Mouse (Mus musculus) stomach, embryonic 15.5 days (tissue): ENCODE data around the gene Cpa5. TPM values are rescaled to one million over a fixed set of nuclear protein-coding genes. Genes with fewer than 3 reads are reported as not detected.

Experiments used
- ATAC-seq: fragments of 200-750 bp; cut with Nextera tagmentation; 2 replicates; pipeline ENCODE4 v1.8.0; 2017; ENCODE audit warnings: low read depth, moderate number of reproducible peaks, moderate TSS enrichment; ENCODE audit not compliant: insufficient read depth, low FRiP score
- H3K27ac ChIP-seq: fragments of 300-500 bp; sonication (generic); 2 replicates; pipeline ENCODE4 v1.5.1; 2015; ENCODE audit warnings: mild to moderate bottlenecking, inconsistent platforms
- H3K27me3 ChIP-seq: fragments of 300-500 bp; sonication (generic); replicated peaks from 2 replicates; pipeline ENCODE4 v1.6.1; 2015; ENCODE audit warnings: inconsistent platforms
- H3K36me3 ChIP-seq: fragments of 300-500 bp; sonication (generic); 2 replicates; pipeline ENCODE4 v1.6.1; 2015; ENCODE audit warnings: inconsistent platforms
- H3K4me1 ChIP-seq: fragments of 300-500 bp; sonication (generic); 2 replicates; pipeline ENCODE4 v1.6.1; 2015; ENCODE audit warnings: inconsistent platforms
- H3K4me2 ChIP-seq: fragments of 300-500 bp; sonication (generic); 2 replicates; pipeline ENCODE4 v1.6.1; 2015; ENCODE audit warnings: mild to moderate bottlenecking, inconsistent platforms
- H3K4me3 ChIP-seq: fragments of 300-500 bp; sonication (generic); replicated peaks from 2 replicates; pipeline ENCODE4 v1.5.1; 2015; ENCODE audit warnings: inconsistent platforms
- H3K9ac ChIP-seq: fragments of 300-500 bp; sonication (generic); 2 replicates; pipeline ENCODE4 v1.6.1; 2015; ENCODE audit warnings: inconsistent platforms
- H3K9me3 ChIP-seq: fragments of 300-500 bp; sonication (generic); 2 replicates; pipeline ENCODE4 v1.6.1; 2016; ENCODE audit warnings: inconsistent platforms
- WGBS: fragments of 180-500 bp; shearing (Covaris S2); methylation state at CpG from one replicate; pipeline ENCODE4 v1.1.7; 2015; 5-methylcytosine and 5-hydroxymethylcytosine counted together
- polyA plus RNA-seq: library from polyadenylated mRNA; unstranded; fragments of >200 nt; fragmentation: Nextera tagmentation; extraction: Ambion mirVana; gene quantifications from 2 replicates; pipeline ENCODE4 v1.2.1, GENCODE M21; 2015

Cpa5 gene
- polyA plus RNA-seq, 1 experiment from 2014 or later, result 0.14 TPM

DNA sequence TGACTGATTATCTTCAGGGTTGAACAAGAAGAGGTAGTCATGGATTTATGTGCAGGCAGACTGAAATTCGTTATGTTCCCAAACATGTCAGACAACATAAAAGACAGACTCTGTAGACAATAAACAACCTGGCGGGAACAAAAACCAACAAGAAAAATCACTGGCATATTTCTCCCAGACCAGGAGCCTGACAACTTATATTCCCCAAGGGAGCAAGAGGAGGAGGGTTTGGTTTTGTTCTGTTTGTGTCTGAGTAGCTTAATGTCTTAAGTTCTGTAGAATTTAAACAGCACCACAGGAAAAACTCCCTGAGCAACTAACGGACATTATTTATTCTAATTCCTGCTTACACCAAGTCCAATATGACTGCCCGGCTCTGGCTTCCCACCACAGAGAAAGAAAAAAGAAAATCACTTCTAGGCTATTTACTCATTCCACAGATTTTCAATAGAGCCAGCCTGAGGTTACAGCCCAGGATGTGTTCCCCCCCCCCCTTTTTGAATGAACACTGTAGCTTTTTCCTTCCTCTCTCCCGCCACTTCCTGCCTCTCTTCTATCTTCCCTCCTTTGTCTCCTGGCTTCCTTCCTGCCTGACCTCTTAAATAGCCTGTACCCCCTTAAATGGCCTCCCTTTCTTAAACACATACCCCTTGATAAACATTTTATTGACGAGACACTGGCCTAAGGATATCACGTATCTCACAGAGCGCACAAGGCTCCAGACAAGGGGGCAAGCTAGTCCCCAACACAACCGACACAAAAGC lies 41.8 kb downstream of the Cpa5 start:
- Histone ChIP-seq H3K9me3 (no peaks in the 10 kb centered on the region), H3K4me2 (no peak overlapping the region), H3K9ac (no peak overlapping the region), H3K27ac (peak overlapping the region; percentile 72), H3K36me3 (no peaks in the 10 kb centered on the region), H3K27me3 (no peaks in the 10 kb centered on the region), H3K4me3 (no peak overlapping the region), H3K4me1 (0 out of 2 replicates have a peak, but pooled peaks cover 14% of the 10 kb centered on the region)
- no peak for ATAC-seq
- WGBS, result 42% methylated on average over 9 of the region's 9 CpGs

DNA sequence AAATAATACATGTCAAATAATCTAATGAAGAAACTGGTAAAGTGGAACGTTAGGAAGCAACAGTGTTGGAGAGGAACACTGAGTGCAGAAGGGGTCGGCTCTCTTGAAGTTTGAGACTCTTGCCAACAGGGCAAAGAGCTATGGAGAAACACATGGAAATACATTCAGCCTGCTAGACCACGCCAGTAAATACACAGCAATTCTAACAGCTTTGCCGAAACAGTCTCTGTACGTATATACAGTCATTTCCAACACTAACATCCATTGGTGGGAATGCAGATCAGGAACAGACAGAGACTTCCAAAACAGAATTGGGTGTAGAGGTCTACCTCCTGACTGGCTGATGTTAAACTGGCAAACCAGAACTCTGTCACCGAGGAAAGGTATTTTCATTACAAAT lies 42.7 kb downstream of the Cpa5 start:
- Histone ChIP-seq H3K27me3 (no peaks in the 10 kb centered on the region), H3K9ac (no peak overlapping the region), H3K4me3 (no peak overlapping the region), H3K36me3 (no peaks in the 10 kb centered on the region), H3K4me2 (no peak overlapping the region), H3K9me3 (no peaks in the 10 kb centered on the region), H3K27ac (peak overlapping the region; percentile 72), H3K4me1 (0 out of 2 replicates have a peak, but pooled peaks cover 14% of the 10 kb centered on the region)
- ATAC-seq, result no peak
- WGBS, result 58% methylated on average over 6 of the region's 6 CpGs

DNA sequence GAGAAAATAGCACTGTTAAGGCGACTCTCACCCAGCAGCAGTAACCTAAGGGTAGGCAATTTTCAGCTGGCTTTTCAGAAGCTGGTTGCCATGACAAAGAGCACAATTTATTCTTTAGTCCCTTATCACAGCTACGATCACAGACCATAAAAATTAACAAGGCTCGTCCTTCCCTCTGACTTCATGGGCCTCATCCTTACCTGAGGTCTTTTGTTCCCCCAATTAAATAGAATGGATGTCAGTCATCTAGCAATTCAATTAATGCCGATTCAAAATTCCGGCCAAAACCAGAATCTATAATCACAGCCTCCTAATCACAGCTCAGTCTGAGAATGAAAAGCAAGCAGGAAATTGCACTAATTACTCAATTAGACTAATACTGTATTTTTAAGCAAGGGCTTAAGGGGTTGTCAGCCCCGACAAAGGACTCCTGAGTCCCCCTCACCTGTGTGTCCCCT lies 43.6 kb downstream of the Cpa5 start:
- ATAC-seq, result no peak
- no peak overlapping the region for H3K4me2 ChIP-seq
- H3K4me3 ChIP-seq, result no peak overlapping the region
- H3K36me3 ChIP-seq, result no peaks in the 10 kb centered on the region
- H3K9ac ChIP-seq, result no peak overlapping the region
- WGBS, result 60% methylated on average over 6 of the region's 6 CpGs
- 0 out of 2 replicates have a peak, but pooled peaks cover 12% of the 10 kb centered on the region for H3K4me1 ChIP-seq
- peak overlapping the region; percentile 72 for H3K27ac ChIP-seq
- H3K9me3 ChIP-seq, result no peaks in the 10 kb centered on the region
- H3K27me3 ChIP-seq, result no peaks in the 10 kb centered on the region

DNA sequence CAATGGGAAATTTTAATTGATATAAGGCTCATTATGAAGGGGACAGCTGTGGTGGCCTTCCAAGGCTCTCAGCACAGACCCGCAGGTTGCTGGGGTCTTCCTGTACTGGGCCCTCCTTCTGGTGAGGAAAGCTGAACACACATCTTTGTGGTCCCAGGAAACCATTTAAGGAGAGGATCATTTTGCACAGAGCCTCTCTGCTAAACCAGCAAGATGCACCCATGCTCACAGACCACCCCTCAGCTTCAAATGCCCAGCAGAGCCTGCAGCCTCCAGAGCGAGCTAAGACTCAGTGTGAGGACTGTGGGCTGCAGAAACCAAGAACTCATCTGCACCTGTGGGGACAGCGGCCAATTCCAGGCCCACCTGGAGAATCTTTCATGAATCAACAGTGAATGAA lies 44.1 kb downstream of the Cpa5 start:
- Histone ChIP-seq H3K9ac (no peak overlapping the region), H3K4me3 (no peak overlapping the region), H3K27ac (0 out of 2 replicates have a peak overlapping the region, but pooled peaks have one; percentile 72), H3K4me2 (no peak overlapping the region), H3K4me1 (0 out of 2 replicates have a peak, but pooled peaks cover 8% of the 10 kb centered on the region), H3K36me3 (no peaks in the 10 kb centered on the region), H3K27me3 (no peaks in the 10 kb centered on the region), H3K9me3 (no peaks in the 10 kb centered on the region)
- no peak for ATAC-seq
- 83% methylated on average over 3 of the region's 3 CpGs for WGBS

DNA sequence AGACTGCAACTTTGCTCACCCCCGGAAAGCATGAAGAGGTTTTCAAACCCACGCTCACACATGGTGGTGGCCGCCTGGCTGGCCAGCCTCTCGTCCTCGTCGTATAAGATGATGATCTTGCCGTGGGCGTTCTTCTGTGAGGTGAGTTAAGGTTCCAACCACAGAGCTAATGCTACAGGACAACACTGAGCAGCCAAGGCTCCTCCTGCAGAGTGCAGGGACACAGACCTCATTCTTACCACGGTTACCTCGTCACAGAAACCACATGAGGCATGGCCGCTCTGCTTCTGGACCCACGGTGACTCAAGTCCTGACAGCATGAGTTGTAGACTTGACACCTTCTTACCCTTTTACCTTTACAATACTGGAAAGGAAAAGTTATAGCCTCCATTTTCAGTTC lies 46.5 kb downstream of the Cpa5 start:
- no peak overlapping the region for H3K9ac ChIP-seq
- H3K4me3 ChIP-seq, result no peak overlapping the region
- H3K27me3 ChIP-seq, result no peaks in the 10 kb centered on the region
- WGBS, result 90% methylated on average over 12 of the region's 12 CpGs
- 0 out of 2 replicates have a peak, but pooled peaks cover 8% of the 10 kb centered on the region for H3K4me1 ChIP-seq
- ATAC-seq, result no peak
- no peak overlapping the region for H3K27ac ChIP-seq
- no peaks in the 10 kb centered on the region for H3K9me3 ChIP-seq
- no peak overlapping the region for H3K4me2 ChIP-seq
- H3K36me3 ChIP-seq, result no peaks in the 10 kb centered on the region

DNA sequence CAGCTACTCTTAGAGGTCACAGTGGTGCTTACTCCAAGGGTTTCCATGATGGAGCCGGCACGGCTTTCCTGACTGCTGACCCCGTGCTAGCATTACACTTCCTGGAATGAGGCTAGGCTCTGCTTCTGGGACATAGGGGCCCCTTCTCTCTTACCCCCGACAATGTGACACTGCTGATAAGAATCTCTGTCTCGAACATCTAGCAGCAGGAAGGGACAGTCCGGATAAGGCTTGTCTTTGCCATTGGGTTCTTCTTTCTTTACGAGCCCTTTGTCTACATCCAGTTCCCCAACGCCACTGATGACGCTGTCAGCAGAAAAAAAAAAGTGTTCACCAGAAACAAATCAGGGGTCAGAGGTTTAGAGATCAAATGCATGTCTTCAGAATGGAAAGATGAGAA lies 47.8 kb downstream of the Cpa5 start:
- H3K4me2 ChIP-seq, result no peak overlapping the region
- no peak overlapping the region for H3K27ac ChIP-seq
- 0 out of 2 replicates have a peak, but pooled peaks cover 4% of the 10 kb centered on the region for H3K4me1 ChIP-seq
- no peak for ATAC-seq
- no peaks in the 10 kb centered on the region for H3K27me3 ChIP-seq
- H3K9me3 ChIP-seq, result no peaks in the 10 kb centered on the region
- H3K36me3 ChIP-seq, result no peaks in the 10 kb centered on the region
- WGBS, result 69% methylated on average over 9 of the region's 9 CpGs
- no peak overlapping the region for H3K9ac ChIP-seq
- no peak overlapping the region for H3K4me3 ChIP-seq

DNA sequence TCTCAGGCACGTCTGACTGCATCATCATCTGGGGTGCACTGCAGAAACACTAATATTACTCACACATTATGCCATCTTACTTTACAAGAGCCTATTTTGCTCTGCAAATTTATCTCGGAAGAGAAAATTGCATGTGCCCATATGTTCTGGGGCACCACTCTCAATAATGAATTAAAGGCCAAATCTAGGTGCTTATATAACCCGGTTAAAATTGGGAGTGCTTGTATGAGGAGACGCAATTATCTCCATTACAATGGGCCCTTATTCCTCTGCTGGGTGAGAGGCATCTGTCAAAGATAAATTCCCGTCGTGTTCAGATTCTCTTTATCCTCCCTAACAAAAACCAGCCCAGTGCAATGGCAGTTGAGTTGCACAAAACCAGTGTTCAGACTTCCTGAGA lies 54.0 kb downstream of the Cpa5 start:
- no peaks in the 10 kb centered on the region for H3K4me1 ChIP-seq
- H3K27me3 ChIP-seq, result no peaks in the 10 kb centered on the region
- no peak overlapping the region for H3K4me2 ChIP-seq
- WGBS, result 61% methylated on average over 6 of the region's 6 CpGs
- H3K9ac ChIP-seq, result no peak overlapping the region
- no peaks in the 10 kb centered on the region for H3K36me3 ChIP-seq
- ATAC-seq, result no peak
- no peak overlapping the region for H3K4me3 ChIP-seq
- H3K27ac ChIP-seq, result peak overlapping the region; percentile 8; the same call in 1 of the 2 replicates
- H3K9me3 ChIP-seq, result no peaks in the 10 kb centered on the region

DNA sequence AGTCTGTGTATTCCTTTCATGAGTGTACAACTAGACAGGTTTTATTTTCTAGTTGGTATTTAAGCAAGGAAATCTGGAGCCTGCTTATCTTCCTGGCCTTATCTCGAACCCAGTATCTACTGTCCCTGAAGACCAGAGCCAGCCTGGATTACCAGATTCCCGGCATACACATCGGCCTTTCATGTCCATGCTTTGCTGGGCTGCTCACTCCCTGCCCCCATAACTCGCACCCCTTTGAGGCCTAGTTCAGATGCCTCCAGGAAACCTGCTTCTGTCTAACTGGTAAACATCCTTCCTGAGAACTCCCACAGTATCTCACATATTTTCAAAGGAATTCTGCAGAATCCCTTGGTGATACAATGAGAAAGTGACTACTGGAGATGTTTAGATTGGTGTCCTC lies 54.5 kb downstream of the Cpa5 start:
- no peaks in the 10 kb centered on the region for H3K36me3 ChIP-seq
- no peak overlapping the region for H3K4me3 ChIP-seq
- H3K27me3 ChIP-seq, result no peaks in the 10 kb centered on the region
- 40% methylated on average over 4 of the region's 4 CpGs for WGBS
- no peak overlapping the region for H3K9ac ChIP-seq
- H3K4me1 ChIP-seq, result no peaks in the 10 kb centered on the region
- H3K4me2 ChIP-seq, result no peak overlapping the region
- no peak for ATAC-seq
- H3K27ac ChIP-seq, result no peak overlapping the region
- H3K9me3 ChIP-seq, result no peaks in the 10 kb centered on the region

DNA sequence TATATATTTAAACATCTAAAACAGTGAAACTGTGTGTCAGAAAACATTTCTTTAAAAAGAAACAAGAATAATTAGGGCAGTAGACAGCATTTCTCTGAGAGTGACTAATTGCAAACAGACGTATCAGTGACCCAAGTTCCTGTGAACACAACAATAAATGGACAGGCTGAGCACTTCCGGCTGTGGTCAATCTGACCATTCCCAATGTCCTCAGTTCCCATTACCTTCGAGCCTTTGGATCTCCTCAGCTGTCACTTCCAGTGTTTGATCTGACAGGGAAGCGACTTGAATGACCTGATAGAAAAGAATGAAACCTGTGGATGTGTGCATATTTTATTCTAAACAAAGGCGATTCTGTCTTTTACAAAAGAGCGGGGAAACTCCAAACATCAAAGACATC lies 55.2 kb downstream of the Cpa5 start:
- no peak overlapping the region for H3K4me2 ChIP-seq
- 48% methylated on average over 6 of the region's 6 CpGs for WGBS
- H3K9ac ChIP-seq, result no peak overlapping the region
- ATAC-seq, result no peak
- H3K36me3 ChIP-seq, result no peaks in the 10 kb centered on the region
- H3K4me3 ChIP-seq, result no peak overlapping the region
- no peaks in the 10 kb centered on the region for H3K4me1 ChIP-seq
- no peaks in the 10 kb centered on the region for H3K9me3 ChIP-seq
- peak overlapping the region; percentile 26; the same call in 1 of the 2 replicates for H3K27ac ChIP-seq
- no peaks in the 10 kb centered on the region for H3K27me3 ChIP-seq

DNA sequence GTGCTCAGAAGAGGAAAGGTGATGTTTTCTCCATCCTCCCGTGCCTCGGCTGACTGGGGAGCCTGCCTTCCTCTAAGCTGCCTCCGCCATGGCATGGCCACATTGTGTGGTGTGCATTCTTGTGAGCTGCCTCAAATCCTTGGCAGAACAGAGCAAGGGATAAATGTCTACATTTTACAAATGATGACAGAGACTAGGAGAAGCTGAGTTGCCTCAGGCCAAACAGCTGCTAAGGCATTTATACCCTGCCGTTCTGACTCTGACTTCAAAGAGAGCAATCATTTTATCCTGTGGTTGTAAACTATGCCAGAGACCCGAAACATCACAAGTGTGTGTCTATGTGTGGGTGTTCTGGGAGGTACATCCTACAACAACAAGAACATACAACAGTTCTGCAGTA lies 56.8 kb downstream of the Cpa5 start:
- Histone ChIP-seq H3K4me1 (no peaks in the 10 kb centered on the region), H3K9ac (no peak overlapping the region), H3K27ac (no peak overlapping the region), H3K27me3 (no peaks in the 10 kb centered on the region), H3K4me2 (no peak overlapping the region), H3K36me3 (no peaks in the 10 kb centered on the region), H3K9me3 (no peaks in the 10 kb centered on the region), H3K4me3 (no peak overlapping the region)
- WGBS, result 64% methylated on average over 5 of the region's 5 CpGs
- no peak for ATAC-seq

DNA sequence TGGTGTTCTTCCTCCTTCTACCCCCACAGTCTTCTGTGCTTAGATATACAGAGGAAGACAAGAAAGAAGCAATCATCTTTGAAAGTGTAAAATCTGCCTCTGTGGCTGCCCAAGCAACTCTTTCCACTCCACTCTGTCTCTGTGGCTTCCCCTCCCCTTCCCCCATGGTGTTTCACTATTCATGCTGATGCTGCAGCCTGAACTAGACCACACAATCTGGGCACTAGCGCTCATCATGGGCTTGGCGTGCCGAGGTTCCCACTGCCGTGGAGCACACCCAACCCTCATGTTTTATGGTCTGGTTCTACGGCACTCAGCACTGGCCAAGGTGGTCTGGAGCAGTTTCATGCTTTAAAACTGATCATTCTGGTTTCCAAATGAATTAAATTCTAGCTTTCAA lies 60.9 kb downstream of the Cpa5 start:
- peaks cover 16% of the 10 kb centered on the region for H3K4me1 ChIP-seq
- H3K4me2 ChIP-seq, result no peak overlapping the region
- 72% methylated on average over 5 of the region's 5 CpGs for WGBS
- no peaks in the 10 kb centered on the region for H3K9me3 ChIP-seq
- H3K4me3 ChIP-seq, result no peak overlapping the region
- H3K27me3 ChIP-seq, result no peaks in the 10 kb centered on the region
- H3K9ac ChIP-seq, result no peak overlapping the region
- H3K27ac ChIP-seq, result no peak overlapping the region
- H3K36me3 ChIP-seq, result no peaks in the 10 kb centered on the region
- ATAC-seq, result no peak

DNA sequence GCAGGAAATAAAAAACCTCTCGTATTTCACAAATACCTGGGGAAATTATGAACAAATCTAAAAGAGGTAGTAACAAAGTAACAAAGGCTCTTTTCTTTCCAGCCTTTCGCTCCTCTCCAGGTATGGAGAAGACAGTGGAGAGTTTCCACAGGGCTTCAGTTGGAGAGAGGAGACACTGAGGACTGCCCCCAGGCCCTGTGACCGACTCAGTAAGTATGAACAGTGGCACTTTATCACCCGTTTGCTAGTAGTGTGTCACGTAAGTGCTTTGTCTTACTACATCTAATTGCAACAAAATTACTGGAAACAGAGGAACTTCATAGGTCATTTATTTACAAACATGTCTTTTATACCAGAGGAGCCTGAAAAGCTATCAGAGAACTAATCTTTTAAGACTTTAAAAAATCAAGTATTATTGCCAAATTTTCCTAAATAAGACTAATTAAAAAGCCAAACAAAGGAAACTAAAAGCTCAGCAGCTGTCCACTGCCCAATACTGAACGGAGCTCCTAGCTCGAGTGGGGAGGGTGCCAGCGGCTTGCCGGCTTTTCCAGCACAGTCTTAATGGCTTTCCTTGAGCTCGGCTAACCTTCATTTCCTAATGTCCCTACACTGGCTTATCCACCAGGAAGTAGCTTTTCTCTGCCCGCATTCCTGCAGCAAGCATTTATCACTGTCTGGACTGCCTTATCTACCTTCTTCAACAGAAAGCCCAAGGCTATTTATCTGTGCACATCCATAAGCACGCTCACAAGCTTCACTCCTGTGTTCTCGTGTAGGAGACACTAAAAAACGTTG lies 63.2 kb downstream of the Cpa5 start:
- Histone ChIP-seq H3K36me3 (no peaks in the 10 kb centered on the region), H3K4me1 (peaks cover 16% of the 10 kb centered on the region), H3K4me2 (peak overlapping the region; percentile 24; the same call in 1 of the 2 replicates), H3K9me3 (no peaks in the 10 kb centered on the region), H3K4me3 (no peak overlapping the region), H3K9ac (no peak overlapping the region), H3K27ac (peak overlapping the region; percentile 94), H3K27me3 (no peaks in the 10 kb centered on the region)
- WGBS, result 23% methylated on average over 14 of the region's 14 CpGs
- ATAC-seq, result peak; percentile 67; the same call in 1 of the 2 replicates
